Mouse (Mus musculus) midbrain, embryonic 13.5 days (tissue): ENCODE measurements around the gene Dppa2. TPM values are rescaled to one million over a fixed set of nuclear protein-coding genes. Genes with fewer than 3 reads are reported as not detected.
"Not testable (repeated sequence)": the region's sequence is repeated elsewhere in the genome, so short reads cannot be mapped to it uniquely, and the experiment has no call there.

ENCODE experiments used
- ATAC-seq: fragments of 200-750 bp; cut with Nextera tagmentation; 2 replicates; pipeline ENCODE4 v1.8.0; 2017; ENCODE audit warnings: mild to moderate bottlenecking, moderate TSS enrichment, moderate library complexity
- H3K27ac ChIP-seq: fragments of 300-500 bp; sonication (generic); 2 replicates; pipeline ENCODE4 v1.5.1; 2015; ENCODE audit warnings: inconsistent platforms, mild to moderate bottlenecking, moderate library complexity
- H3K27me3 ChIP-seq: fragments of 300-500 bp; sonication (generic); 2 replicates; pipeline ENCODE4 v1.6.1; 2015; ENCODE audit warnings: mild to moderate bottlenecking, inconsistent platforms
- H3K36me3 ChIP-seq: fragments of 300-500 bp; sonication (generic); 2 replicates; pipeline ENCODE4 v1.6.1; 2015; ENCODE audit warnings: mild to moderate bottlenecking, inconsistent platforms
- H3K4me1 ChIP-seq: fragments of 300-500 bp; sonication (generic); replicated peaks from 2 replicates; pipeline ENCODE4 v1.6.1; 2015; ENCODE audit warnings: inconsistent platforms
- H3K4me2 ChIP-seq: fragments of 300-500 bp; sonication (generic); replicated peaks from 2 replicates; pipeline ENCODE4 v1.6.1; 2015; ENCODE audit warnings: moderate library complexity, mild to moderate bottlenecking, inconsistent platforms
- H3K4me3 ChIP-seq: fragments of 300-500 bp; sonication (generic); replicated peaks from 2 replicates; pipeline ENCODE4 v1.5.1; 2015; ENCODE audit warnings: mild to moderate bottlenecking, inconsistent platforms
- H3K9ac ChIP-seq: fragments of 300-500 bp; sonication (generic); replicated peaks from 2 replicates; pipeline ENCODE4 v1.6.1; 2015; ENCODE audit warnings: mild to moderate bottlenecking, inconsistent platforms
- H3K9me3 ChIP-seq: fragments of 300-500 bp; sonication (generic); 2 replicates; pipeline ENCODE4 v1.6.1; 2016; ENCODE audit warnings: mild to moderate bottlenecking, inconsistent platforms
- WGBS: fragments of 180-500 bp; shearing (Covaris S2); methylation state at CpG from one replicate; pipeline ENCODE4 v1.1.7; 2015; 5-methylcytosine and 5-hydroxymethylcytosine counted together
- polyA plus RNA-seq: library from polyadenylated mRNA; unstranded; fragments of >200 nt; fragmentation: Nextera tagmentation; extraction: Ambion mirVana; gene quantifications from 2 replicates; pipeline ENCODE4 v1.2.1, GENCODE M21; 2015

The Dppa2 gene
- polyA plus RNA-seq, 1 experiment from 2014 or later: not detected

DNA sequence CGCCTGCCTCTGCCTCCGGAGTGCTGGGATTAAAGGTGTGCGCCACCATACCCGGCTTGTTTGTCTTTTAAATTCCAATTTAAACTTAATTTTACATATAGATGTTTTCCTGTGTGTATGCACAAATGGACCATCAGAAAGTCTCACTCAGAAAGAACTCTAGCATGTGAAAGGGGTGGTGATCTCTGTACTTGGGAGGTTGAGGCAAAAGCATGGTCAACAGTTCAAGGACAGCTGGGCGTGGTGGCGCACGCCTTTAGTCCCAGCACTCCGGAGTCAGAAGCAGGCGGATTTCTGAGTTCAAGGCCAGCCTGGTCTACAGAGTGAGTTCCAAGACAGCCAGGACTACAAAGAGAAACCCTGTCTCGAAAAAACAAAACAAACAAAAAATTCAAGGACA is 5.2 kb downstream of the Dppa2 start:
- not testable (repeated sequence) for ATAC-seq, H3K4me1 ChIP-seq, H3K36me3 ChIP-seq, H3K4me2 ChIP-seq, H3K4me3 ChIP-seq, H3K27me3 ChIP-seq, H3K9ac ChIP-seq, H3K9me3 ChIP-seq, H3K27ac ChIP-seq
- WGBS: 91% methylated on average over 10 of the region's 10 CpGs

GRCm38 (mm10) chr16:48309912-48310630 is 6.4 kb downstream of the Dppa2 start:
- H3K27me3 ChIP-seq: no peaks in the 10 kb centered on the region
- H3K36me3 ChIP-seq: no peaks in the 10 kb centered on the region
- no peak overlapping the region for H3K9ac ChIP-seq
- no peak overlapping the region for H3K4me3 ChIP-seq
- no peak for ATAC-seq
- H3K9me3 ChIP-seq: no peaks in the 10 kb centered on the region
- H3K4me1 ChIP-seq: no peaks in the 10 kb centered on the region
- 81% methylated on average over 12 of the region's 12 CpGs for WGBS
- no peak overlapping the region for H3K27ac ChIP-seq
- H3K4me2 ChIP-seq: no peak overlapping the region

DNA sequence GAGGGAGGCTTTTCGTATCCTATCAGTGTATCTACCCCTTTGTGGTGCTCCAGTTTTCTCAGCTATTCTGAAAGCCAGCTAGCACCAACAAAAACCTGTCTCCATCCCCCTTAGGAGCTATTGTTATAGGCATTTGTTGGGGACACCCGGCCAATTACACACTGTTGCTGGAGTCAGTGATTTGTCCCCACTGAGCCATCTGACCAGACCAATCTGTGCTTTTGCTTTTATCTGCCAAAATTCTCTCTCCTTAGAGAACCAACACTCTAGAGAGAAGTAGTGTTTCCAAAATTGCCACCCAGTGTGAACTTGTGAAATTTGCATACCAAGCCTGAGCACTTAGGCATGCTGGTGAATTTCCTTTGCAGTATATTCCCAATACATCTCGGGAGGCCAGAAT is 11.6 kb downstream of the Dppa2 start:
- Histone ChIP-seq H3K27me3 (no peaks in the 10 kb centered on the region), H3K9me3 (no peaks in the 10 kb centered on the region), H3K27ac (no peak overlapping the region), H3K4me2 (no peak overlapping the region), H3K4me1 (no peaks in the 10 kb centered on the region), H3K36me3 (no peaks in the 10 kb centered on the region), H3K9ac (no peak overlapping the region), H3K4me3 (no peak overlapping the region)
- WGBS: 91% methylated on average over 3 of the region's 3 CpGs
- no peak for ATAC-seq

GRCm38 (mm10) chr16:48320781-48321180 is 17.1 kb downstream of the Dppa2 start:
- Histone ChIP-seq H3K4me3 (no peak overlapping the region), H3K4me1 (no peaks in the 10 kb centered on the region), H3K27ac (no peak overlapping the region), H3K9ac (no peak overlapping the region), H3K36me3 (no peaks in the 10 kb centered on the region), H3K4me2 (no peak overlapping the region), H3K27me3 (no peaks in the 10 kb centered on the region), H3K9me3 (no peaks in the 10 kb centered on the region)
- no peak for ATAC-seq
- WGBS: 93% methylated on average over 6 of the region's 6 CpGs

GRCm38 (mm10) chr16:48323133-48323532 is 19.4 kb downstream of the Dppa2 start:
- Histone ChIP-seq H3K27me3 (no peaks in the 10 kb centered on the region), H3K27ac (no peak overlapping the region), H3K4me3 (no peak overlapping the region), H3K9ac (no peak overlapping the region), H3K9me3 (no peaks in the 10 kb centered on the region), H3K4me1 (no peaks in the 10 kb centered on the region), H3K36me3 (no peaks in the 10 kb centered on the region), H3K4me2 (no peak overlapping the region)
- 77% methylated on average over 6 of the region's 6 CpGs for WGBS
- ATAC-seq: no peak

DNA sequence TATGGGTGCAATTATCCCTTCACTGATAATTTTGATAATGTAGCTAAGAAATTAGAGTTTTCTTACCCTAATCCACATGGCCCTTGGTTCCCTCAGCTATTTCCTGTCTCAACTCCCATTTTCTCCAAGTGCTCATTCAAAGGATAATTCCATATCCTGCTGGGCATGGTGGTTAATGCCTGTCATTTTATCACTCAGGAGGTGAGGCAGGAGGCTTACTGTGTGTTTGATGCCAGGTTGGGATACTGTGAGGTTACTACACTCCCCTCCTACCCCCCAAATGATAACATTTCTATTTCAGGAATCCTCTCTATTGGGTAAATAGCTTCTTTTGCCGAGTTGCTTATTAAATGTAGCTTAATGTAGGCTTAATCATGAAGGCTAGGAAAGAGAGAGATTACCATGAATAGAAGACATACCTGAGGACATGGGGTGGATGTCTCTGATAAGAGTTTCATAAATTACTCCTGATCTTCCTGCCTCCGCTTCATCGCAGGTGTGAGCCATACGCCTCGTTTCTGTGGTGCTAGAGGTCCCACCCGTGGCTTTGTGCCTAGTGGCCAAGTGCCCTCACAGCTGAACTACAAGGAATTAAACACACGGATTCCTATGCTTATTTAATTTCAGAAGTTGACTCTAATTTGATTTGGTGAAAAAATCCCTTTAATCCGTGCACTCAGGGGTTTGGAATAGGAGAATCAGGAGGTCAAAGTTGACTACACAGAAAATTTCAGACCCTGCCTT is 20.1 kb downstream of the Dppa2 start:
- no peak overlapping the region for H3K27ac ChIP-seq
- no peak overlapping the region for H3K4me2 ChIP-seq
- H3K9ac ChIP-seq: no peak overlapping the region
- H3K4me1 ChIP-seq: no peaks in the 10 kb centered on the region
- ATAC-seq: no peak
- no peaks in the 10 kb centered on the region for H3K36me3 ChIP-seq
- WGBS: 83% methylated on average over 8 of the region's 8 CpGs
- H3K9me3 ChIP-seq: no peaks in the 10 kb centered on the region
- H3K27me3 ChIP-seq: no peaks in the 10 kb centered on the region
- H3K4me3 ChIP-seq: no peak overlapping the region

GRCm38 (mm10) chr16:48326903-48327302 is 23.2 kb downstream of the Dppa2 start:
- Histone ChIP-seq H3K27me3 (no peaks in the 10 kb centered on the region), H3K9ac (no peak overlapping the region), H3K4me2 (no peak overlapping the region), H3K9me3 (no peaks in the 10 kb centered on the region), H3K36me3 (no peaks in the 10 kb centered on the region), H3K4me1 (no peaks in the 10 kb centered on the region), H3K27ac (no peak overlapping the region), H3K4me3 (no peak overlapping the region)
- 83% methylated on average over 5 of the region's 5 CpGs for WGBS
- no peak for ATAC-seq

GRCm38 (mm10) chr16:48328420-48328819 is 24.7 kb downstream of the Dppa2 start:
- Histone ChIP-seq H3K27me3 (no peaks in the 10 kb centered on the region), H3K27ac (no peak overlapping the region), H3K9ac (no peak overlapping the region), H3K4me3 (no peak overlapping the region), H3K36me3 (no peaks in the 10 kb centered on the region), H3K4me1 (no peaks in the 10 kb centered on the region), H3K9me3 (no peaks in the 10 kb centered on the region), H3K4me2 (no peak overlapping the region)
- 99% methylated on average over 2 of the region's 2 CpGs for WGBS
- ATAC-seq: no peak

- Histone ChIP-seq H3K27ac (no peak overlapping the region), H3K4me1 (no peaks in the 10 kb centered on the region), H3K9ac (no peak overlapping the region), H3K27me3 (no peaks in the 10 kb centered on the region), H3K4me2 (no peak overlapping the region), H3K9me3 (no peaks in the 10 kb centered on the region), H3K4me3 (no peak overlapping the region), H3K36me3 (no peaks in the 10 kb centered on the region)
- ATAC-seq: no peak
- WGBS: 90% methylated on average over 3 of the region's 3 CpGs
These were observed 28.1 kb downstream of the Dppa2 start for GRCm38 (mm10) chr16:48331822-48332221.

- no peak overlapping the region for H3K4me3 ChIP-seq
- H3K27ac ChIP-seq: no peak overlapping the region
- H3K4me2 ChIP-seq: no peak overlapping the region
- no peaks in the 10 kb centered on the region for H3K4me1 ChIP-seq
- no peak for ATAC-seq
- no peak overlapping the region for H3K9ac ChIP-seq
- 89% methylated on average over 4 of the region's 4 CpGs for WGBS
- H3K9me3 ChIP-seq: no peaks in the 10 kb centered on the region
- H3K27me3 ChIP-seq: no peaks in the 10 kb centered on the region
- no peaks in the 10 kb centered on the region for H3K36me3 ChIP-seq
These were observed 31.6 kb downstream of the Dppa2 start for GRCm38 (mm10) chr16:48335326-48335725.

GRCm38 (mm10) chr16:48344193-48344592 is 40.5 kb downstream of the Dppa2 start:
- Histone ChIP-seq H3K27ac (no peak overlapping the region), H3K9ac (no peak overlapping the region), H3K4me1 (no peaks in the 10 kb centered on the region), H3K36me3 (no peaks in the 10 kb centered on the region), H3K4me2 (no peak overlapping the region), H3K4me3 (no peak overlapping the region), H3K27me3 (no peaks in the 10 kb centered on the region), H3K9me3 (peaks cover 8% of the 10 kb centered on the region; the same call in 1 of the 2 replicates)
- no peak for ATAC-seq
- WGBS: 90% methylated on average over 2 of the region's 2 CpGs

GRCm38 (mm10) chr16:48347246-48347645 is 43.5 kb downstream of the Dppa2 start:
- Histone ChIP-seq H3K4me3 (no peak overlapping the region), H3K9ac (no peak overlapping the region), H3K27ac (no peak overlapping the region), H3K36me3 (no peaks in the 10 kb centered on the region), H3K9me3 (peaks cover 8% of the 10 kb centered on the region; the same call in 1 of the 2 replicates), H3K27me3 (no peaks in the 10 kb centered on the region), H3K4me2 (no peak overlapping the region), H3K4me1 (no peaks in the 10 kb centered on the region)
- 88% methylated on average over 1 of the region's 1 CpGs for whole genome bisulfite sequencing
- ATAC-seq: no peak
